Mouse (Mus musculus): Measurements from ENCODE around the gene Ablim2.

Gene Ablim2

DNA sequence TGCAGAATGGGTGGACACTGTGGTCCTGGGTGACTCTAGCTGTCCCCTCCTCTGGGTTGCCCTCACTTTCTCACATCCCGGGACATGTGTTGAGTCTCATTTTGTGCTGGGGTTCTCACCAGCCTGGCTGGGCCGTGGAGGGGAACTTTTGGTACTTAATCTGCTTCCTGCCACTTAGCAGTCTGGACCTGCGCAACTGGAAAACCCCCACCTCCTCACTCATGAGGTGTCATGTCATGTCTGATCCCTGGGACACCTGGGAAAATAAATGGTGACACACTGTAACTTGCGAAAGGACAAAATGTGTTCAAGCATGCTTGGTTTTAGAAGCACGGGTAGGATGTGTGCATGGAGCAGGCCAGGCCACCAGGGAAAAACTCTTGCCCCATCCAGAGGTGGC, 127.0 kb downstream of the Ablim2 start:
- DNase-seq (ENCODE audit: low spot score in 2 of 2), result no peak

DNA sequence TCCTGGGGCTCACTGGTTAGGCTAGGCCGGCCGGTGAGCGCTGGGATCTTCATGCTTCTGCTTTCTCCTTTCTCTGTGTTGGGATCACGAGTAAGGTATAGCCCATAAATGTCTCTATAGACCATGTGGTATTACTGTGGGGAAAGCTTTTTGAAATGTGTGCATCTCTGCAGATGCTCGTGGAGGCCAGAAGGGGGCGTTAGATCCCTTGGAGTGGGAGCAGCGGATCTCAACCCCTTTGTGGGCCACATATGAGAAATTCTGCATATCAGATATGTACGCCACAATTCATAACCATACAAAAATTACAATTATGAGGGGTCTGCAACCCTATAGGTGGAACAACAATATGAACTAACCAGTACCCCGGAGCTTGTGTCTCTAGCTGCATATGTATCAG, 131.3 kb downstream of the Ablim2 start:
- no peak for DNase-seq (ENCODE audit: low spot score in 2 of 2)

DNA sequence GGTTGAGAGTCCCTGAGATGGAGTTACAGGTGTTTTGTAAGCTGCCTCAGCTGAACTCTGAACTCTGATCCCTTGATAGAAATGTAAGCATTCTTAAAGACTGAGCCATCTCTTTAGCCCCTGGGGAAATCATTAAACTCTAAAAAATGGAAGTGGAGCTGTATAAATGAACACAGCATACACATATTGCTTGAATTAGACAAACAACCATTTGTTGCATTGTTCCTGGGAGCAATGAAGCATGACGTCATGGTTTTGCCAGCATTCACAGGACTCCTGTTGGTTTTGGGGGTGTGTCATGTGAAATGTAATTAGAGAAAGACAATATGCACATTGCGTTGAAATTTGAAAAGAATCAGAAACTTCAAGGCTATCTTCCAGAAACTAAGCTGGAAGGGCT, 132.0 kb downstream of the Ablim2 start:
- DNase-seq (ENCODE audit: low spot score in 2 of 2), result no peak

DNA sequence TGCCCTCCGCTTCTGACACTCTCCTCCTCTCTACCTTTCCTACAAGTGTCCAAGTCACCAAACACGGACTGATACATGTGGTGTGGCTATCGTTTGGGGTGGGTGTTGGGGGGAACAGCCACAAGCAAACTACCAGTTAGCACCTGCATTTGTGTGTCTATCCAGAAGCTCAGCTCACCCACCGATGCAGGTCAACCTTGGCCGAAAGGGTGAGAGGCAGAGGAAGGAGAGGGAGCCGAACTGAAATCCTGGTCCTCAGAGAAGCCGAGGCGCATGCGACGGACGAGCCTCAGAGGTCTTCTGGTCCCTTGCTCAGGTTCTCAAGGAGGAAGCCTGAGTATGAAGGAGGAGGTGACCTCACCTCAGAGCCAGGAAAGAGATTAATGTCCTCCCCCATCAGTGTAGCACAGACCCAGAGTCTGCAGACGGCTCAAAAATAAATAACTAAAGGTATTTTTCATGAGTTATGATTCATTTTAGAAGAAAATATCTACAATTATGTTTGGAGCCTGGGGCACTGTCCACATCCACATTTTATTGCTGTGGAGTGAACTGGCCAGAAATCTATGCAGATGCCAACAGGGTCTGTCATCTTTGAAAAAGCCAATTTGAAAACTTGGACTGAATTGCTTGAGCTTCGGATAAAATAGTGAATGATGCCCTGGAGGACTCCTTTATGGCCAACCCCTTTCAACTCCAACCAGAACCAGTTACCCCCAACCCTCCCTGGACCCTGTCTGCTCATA, 133.5 kb downstream of the Ablim2 start:
- no peak for DNase-seq (ENCODE audit: low spot score in 2 of 2)

DNA sequence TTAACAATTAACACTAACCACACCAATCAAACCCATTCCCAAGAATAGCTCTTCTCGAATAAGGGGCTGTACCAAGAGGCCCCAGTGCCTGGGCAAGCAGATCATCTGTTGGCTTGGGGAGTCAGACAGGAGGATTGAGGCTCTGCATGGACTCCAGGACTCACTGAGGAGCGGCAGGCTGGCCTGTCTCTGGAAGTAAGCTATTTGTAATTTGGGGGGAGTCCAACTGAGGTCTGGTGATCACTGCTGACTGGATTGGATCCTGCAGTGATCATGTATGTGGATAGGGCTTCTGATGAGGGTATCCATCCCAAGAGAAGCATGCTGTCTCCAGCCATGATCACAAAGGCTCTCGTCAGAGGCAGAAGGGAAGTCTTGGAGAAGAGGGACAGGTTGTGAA, 134.7 kb downstream of the Ablim2 start:
- no peak for DNase-seq (ENCODE audit: low spot score in 2 of 2)

DNA sequence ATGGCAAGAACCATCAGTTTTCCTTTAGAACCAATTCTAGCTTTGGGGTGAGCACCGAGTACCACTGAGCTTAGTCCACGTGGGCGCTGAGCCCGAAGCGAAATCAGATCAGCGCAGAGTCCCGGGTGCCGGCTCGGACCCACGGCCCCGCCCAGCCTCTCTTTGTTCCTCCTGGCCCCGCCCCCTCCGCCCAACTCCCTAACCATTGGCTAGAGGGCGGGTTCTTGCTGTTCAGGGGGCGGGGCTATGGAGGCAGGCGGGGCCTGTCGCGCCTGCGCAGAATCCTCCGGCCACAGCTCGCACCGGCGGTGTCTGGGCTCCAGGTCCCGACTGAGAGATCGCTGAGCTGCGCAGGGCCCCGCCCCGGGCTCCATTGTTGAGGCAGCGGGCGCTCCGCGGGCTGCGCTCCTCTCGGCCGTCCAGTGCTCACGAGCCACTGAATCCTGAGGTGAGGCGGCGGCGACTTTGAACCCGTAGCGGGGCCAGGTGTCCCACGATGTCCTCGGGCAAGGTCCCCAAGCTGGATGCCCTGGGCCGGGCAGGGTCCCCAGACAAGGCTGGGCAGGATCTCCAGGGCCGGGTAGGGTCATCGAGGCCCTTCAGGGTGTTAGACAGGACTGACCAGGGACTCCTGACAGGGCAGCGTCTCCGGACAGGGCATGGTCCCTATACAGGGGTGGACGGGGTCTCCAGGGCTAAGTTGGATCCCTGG, 135.6 kb downstream of the Ablim2 start, which contains the start of gene Afap1:
Afap1 (plus strand) TSS at position 227 of the 712 bp plus-strand sequence.
- peak; percentile 85 to 97 for DNase-seq (ENCODE audit: low spot score in 2 of 2)

DNA sequence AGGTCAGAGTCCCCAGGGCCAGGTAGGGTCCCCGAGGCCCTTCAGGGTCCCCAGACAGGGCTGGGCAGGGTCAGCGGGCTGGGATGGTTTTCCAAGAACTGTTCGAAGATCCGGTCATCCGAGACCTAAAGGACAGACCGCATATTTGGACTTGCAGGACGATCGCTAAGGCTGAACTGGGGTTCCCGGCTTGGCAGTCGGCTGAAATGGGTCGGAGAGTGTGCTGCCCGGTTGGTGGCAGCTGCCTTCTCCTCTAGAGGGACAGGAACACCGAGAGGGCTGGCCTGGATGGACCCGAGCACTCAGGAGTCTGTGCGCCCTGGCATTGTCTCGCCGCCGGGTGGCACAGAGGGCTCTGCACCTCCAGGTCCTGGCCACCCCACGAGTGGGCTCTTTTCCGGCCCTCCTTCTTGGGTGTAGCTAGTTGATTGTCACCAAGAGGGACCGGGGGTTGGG, 136.2 kb downstream of the Ablim2 start:
- peak; percentile 18 to 52 for DNase-seq (ENCODE audit: low spot score in 2 of 2)

DNA sequence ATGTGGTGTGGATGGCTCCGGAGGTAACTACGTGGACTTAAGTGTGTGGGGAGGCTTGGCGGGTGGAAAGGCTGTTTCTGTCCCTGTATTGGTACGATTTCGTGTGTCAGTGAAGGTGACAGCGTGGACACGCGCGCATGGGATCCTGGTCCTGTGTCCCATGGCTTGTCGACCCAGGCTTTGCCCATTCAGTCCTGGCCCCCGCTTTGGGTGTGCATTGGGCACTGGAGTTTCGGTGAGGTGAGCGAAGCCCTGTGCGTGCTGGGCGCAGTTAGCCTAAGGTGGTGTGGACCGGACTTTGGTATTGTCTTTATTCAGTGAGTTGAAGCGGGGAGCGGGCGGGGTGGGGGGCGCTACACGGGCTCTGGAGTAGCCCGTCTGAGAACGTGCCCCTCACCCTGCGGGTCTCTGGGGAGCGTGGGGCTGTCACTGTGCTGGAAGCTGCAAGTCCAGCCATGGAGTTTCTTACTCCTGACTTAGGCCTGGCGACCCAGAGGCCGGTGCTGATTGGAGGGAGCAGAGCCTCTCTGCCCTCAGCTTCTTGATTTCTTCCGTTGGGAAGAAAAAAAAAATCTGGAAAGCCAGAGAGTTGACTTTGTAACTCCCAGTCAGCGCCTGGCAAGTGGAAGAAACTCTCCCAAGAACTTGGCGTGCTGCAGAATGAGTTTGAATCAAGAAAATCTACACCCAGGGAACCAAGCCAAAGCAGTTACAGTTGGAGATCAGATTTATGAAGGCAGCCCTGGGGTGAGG, 136.8 kb downstream of the Ablim2 start:
- DNase-seq (ENCODE audit: low spot score in 2 of 2), result no peak

DNA sequence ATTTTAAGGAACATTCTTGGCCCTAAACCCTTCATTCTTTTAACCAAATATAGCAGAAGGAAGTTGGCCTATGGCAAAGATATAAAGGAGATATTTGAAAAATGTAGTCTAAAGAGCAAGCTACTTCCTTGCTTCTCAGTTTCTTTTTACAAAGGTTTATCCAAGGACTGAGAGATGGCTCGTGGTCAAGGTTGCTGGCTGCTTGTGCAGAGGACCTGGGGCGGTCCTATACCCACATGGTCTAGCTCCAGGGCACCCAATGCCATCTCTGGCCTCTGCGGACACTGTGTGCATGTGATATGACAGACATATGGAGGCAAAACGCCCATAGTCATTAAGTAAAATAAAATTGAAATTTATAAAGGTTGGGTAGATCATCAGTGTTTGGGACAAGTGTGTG, 138.2 kb downstream of the Ablim2 start:
- DNase-seq (ENCODE audit: low spot score in 2 of 2), result no peak

DNA sequence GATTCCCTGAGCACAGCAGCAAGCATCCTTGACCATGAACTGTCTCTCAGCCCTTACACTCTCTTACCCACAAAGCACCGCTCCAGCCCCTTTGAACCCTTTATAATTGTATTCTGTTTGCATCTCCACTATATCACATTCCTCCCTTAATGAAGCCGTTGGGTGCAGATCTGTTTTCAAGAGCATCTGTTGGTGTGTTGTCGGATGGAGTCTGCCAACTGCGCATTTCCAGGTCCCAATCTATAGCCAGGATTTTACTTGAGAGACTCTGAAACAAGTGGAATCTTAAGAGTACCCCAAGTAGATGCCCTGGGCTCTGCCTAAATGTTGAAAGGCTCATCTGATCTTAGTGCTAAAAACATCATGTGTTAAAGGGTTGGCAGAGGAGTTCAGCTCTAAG, 138.9 kb downstream of the Ablim2 start:
- no peak for DNase-seq (ENCODE audit: low spot score in 2 of 2)

DNA sequence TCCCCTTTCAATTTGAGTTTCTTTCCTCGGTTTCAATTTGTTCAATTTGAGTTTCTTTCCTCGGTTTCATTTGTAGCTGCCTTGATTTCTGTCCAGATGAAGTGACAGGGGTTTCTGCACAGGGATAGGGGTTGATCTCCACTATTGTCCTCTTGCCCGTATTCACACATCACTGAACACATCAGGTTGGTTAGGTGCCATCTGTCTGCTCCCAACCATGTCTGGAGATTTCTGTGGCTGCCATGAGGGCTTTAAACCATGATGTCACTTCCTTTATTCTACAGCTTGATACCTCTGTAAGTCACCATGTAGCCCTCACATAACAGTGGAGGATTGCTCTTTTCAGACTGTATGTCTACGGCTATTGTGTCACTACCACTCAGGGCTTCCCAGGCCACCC, 139.5 kb downstream of the Ablim2 start:
- DNase-seq (ENCODE audit: low spot score in 2 of 2), result no peak

DNA sequence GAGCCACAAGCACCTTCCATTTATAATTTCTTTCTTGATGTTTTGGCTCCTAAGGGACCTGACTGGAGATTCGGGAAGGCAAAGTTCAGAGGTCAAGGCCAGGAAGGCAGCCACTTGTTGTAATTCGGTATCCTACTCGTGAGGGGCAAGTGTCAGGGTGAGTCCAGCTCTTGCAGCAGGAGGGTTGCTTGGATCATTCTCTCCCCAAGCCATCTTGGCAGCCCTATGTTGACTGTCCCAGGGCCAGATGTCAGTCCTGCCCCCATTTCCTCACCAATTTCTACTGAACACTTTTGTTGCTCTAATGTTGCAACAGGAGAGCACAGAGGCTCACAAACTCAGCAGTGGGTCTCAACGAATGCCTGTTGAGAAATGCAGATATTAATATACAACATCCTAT, 140.4 kb downstream of the Ablim2 start:
- no peak for DNase-seq (ENCODE audit: low spot score in 2 of 2)

DNA sequence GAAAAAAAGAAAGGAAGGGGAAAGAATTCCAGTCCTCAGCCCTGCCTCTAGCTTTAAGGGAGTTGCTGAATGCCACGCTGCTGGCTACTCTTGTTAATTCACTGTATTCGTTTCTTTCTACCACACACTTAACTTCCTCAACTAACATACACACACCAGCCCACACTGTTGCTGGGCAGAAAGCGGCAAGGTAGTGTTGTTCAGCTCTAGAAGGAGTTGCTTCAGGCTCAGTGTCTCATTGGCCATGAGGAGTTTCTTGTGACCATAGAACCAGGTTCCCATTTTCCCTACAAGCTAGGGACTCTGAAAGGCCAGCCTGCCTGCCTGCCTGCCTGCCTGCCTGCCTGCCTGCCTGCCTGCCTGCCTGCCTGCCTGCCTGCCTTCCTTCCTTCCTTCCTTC, 141.3 kb downstream of the Ablim2 start:
- DNase-seq (ENCODE audit: low spot score in 2 of 2), result no peak

DNA sequence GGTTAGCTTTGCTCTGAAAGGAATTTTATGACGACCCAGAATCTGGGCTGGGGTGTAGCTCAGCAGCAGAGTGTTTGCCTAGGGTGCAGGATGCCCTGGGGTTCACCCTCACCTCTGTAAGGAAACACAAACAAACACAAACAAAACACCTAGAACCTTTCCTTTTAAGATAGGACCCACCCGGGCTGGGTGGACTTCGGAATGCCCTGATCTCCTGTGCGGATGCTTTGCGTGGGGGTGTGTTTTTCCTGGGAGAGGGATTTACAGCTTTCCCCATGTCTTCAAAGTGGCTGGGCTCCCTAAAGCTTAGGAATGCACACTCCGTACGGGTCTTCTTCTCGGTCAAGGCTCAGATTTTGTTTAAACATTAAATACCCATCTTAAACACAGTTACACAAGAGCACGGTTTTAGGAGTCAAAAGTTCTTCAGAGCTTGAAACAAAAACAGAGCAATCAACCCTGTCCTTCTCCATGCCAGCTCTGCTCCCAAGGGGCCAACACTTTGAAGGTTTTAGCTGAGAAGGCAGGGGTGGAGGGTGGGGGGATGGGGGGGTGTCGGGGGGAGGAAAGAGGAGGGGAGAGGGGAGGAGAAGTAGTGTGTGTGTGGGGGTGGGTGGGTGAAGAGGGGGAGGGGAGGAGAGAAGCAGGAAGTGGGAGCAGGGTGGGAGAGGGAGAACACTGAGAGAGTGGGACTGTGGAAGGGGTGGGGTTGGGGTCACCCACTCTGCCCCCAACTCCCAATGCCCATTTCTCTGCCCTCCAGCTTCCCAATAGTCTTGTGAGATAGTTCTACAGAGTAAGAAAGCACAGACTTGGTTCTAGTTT, 142.9 kb downstream of the Ablim2 start:
- DNase-seq (ENCODE audit: low spot score in 2 of 2), result no peak

DNA sequence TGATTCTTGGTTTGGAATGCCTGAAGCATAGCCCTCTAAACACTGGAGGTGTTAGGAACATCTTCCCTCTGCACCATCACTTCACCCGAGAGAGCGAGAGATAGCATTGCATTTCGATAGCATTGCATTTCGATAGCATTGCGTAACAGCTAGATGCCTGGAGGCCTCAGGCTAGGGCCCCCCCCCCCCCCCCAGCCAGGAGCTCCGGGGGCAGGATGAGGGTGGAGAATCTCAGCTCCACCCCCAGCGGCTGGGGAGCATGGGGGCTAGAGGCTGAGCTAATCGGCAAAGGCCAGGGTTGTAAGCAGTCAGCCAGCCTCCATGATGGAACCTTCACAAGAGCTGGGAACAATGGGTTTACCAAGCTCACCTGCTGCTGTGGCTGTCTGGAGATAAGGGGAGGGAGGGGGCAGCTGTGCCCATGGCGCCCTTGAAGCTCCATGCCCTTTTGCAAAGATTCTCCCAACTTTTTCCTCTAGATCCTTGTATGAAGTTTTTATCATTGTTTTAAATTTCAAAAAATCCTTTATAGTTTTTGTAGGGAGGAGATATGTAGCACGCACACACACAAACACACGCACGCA, 143.6 kb downstream of the Ablim2 start:
- DNase-seq (ENCODE audit: low spot score in 2 of 2), result no peak

DNA sequence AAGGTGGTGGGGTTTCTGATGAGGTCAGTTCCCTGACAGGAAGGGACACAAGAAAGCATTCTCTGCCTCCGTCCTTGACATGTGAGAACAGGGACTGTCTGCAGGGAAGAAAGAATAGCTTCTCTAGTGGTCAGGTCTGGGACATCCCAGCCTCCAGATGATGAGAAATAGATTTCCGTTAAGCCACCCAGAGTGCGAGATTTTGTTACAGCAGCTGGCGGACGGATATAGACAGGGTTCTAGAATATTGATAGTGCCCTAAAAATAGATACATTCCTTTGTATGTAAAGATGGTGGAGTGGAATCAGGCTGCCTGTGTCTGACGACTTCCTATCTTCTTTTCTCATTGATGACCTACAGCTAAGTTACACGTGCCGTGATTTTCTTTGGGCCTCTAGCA, 145.8 kb downstream of the Ablim2 start:
- no peak for DNase-seq (ENCODE audit: low spot score in 2 of 2)

DNA sequence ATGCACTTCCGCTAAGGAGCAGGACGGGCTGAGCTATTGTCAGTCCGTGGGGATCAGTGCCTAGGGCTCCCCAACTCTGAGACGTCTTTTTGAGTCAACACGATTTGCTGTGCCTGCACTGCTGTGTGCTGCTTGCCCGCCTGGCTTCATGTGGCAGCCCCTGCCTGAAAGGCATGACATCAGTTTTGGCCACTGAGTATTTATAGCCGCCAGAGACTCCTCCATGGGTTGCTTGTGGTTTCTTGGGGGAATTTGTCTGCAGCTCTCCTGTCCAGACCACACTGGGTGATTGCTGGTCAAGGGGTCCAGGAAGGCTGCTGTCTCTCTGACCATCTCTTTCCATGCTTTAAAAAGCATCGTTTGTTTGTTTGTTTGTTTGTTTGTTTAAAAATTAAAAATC, 147.6 kb downstream of the Ablim2 start:
- no peak for DNase-seq (ENCODE audit: low spot score in 2 of 2)

DNA sequence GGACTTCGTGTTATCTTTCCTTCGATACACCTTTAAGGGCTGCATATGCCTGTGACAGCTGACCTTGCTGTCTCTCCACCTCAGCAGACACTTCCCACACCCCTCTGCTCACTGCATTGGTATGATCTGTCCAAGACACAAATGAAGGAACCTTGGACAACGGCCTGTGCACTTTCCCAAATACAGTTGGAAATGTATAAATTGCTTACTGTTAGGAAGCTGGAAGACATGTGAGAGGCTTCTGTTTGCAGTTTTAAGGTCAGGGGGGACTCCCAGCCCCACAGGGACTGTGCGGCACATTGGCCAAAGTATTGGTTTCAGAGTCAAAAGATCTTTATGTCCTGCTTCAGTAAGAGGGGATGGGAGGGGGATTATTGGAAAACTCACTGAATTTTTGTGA, 149.4 kb downstream of the Ablim2 start:
- no peak for DNase-seq (ENCODE audit: low spot score in 2 of 2)

DNA sequence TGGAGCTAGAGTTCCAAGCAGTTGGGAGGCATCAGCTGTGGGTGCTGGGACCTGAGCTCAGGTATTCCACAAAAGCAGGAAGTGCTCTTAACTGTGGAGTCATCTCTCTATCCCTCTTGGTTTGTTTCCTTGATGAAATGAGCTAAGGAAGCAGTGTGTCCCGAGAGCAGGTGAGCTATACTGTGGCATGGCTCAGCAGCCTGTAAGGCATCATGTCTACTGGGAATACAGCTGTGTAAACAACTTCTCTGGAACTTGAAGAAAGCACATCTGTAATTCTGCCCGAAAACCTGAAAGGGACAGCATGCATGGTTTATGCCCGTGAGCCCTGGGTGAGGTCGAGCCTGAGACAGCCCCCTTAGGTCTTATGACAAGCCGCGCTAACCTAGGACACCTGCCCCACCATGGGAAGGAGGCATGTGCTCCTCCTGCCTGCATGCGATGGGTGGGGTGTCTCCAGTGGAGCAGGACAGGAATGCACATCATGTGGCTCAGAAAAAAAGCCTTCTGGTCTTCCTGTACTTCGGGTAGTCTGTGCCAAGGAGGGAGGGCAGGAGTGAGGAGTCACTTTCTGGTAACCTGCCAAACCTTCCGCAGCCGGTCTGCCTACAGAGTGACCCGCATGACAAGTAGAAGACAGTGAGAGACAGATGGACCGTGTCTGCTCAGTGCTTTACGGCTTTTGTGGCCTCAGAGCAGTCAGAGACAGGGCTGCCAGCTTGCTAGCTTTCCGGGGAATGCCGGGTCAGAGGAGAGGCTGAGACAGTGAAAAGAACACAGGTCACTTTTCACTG, 150.2 kb downstream of the Ablim2 start:
- DNase-seq (ENCODE audit: low spot score in 2 of 2), result no peak

DNA sequence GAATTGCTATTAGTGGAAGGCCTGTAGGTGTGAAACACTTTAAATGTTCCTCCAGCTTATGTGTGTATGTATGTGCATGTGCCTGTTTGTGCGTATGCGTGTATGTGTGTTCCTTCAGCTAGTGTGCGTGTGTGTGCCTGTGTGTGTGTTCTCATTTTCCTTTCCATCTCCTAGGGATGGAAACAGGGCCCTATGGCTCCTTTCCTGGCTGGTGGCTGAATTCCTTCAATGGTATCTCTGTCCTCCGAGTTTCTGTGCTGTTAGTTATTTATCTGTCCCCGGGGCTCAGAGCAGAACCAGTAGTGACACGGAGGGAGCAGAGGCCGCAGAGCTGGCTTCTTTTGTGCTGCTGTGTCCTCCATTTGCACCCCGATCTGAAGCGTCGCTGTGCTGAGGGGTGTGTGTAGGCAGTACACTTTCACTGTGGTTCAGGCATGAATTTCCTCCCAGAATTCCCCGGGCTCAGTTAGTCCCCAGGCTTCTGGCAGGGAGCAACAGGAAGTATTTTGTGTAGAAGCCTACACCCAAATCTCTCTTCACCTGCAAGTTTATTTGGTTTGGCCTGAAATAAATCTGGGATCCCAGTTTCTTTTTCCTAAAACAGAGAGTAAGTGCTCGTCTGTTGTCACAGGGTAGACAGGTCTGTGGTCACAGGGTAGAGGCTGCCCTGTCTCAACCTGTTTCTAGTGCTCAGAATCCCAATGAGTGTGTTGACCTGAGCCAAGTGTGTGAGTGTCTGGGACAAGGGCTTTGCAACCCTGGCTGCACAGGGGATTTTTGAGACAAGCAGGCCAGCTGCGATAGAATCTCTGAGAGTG, 151.2 kb downstream of the Ablim2 start:
- no peak for DNase-seq (ENCODE audit: low spot score in 2 of 2)
